Mouse (Mus musculus): ENCODE data around the gene Anxa1. TPM values are rescaled to one million over a fixed set of nuclear protein-coding genes. Genes with fewer than 3 reads are reported as not detected.

Gene Anxa1
- 4.0 TPM for polyA plus RNA-seq (2015; fragmentation: Illumina TruSeq; extraction: RNeasy Lipid Tissue Mini Kit (QIAGEN cat#74804); ENCODE audit: low read depth, low replicate concordance)

DNA sequence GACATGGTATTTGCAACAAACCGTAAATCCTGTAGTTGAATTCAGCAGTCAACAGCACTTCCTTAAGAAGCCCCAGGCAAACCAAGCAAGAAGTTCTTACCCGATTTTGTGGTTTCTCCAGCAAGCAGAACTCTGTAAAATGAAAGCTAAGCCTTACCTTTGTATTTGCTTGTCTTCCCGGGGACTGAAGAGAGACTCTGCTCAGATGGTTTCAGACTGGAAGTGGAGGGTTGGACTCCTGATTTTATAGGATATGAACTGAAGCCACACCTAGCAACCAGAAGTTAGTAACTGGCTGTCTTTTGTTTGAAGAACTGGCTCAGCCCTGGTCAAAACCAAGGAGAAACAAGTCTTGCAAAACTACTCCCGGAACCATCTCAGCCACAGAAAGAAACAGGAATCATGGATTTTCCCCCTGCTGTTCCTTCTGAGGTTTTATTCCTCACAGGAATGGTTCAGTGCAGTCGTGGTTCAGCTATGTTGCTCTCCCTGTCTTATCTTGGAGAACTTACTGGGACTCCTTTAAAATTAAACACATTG lies at the start of gene Anxa1:
Gene Anxa1 (minus strand): TSS at position 490 of the 540 bp plus-strand sequence.

Other genes with a start within 250 kb of the Anxa1 start
- 160 TPM for gene Aldh1a1, start 101.8 kb upstream of the Anxa1 start, polyA plus RNA-seq (2015; fragmentation: Illumina TruSeq; extraction: RNeasy Lipid Tissue Mini Kit (QIAGEN cat#74804); ENCODE audit: low read depth, low replicate concordance)